Mouse (Mus musculus): ENCODE data around the gene Arvcf.

GRCm38 (mm10) chr16:18381621-18382258, 33.8 kb downstream of the Arvcf start:
- no peak for TF ChIP-seq CTCF (IDR thresholded peaks at IDR 0.05; ENCODE audit: low read depth)
- no peak for TF ChIP-seq EP300 (IDR thresholded peaks at IDR 0.05; ENCODE audit: low read depth)
